Mouse (Mus musculus) E14TG2a.4 (cell line): Measurements from ENCODE around the gene Lbh.

Source experiments
- CTCF ChIP-seq: conservative IDR thresholded peaks from 2 replicates; pipeline ENCODE4 v1.5.1; 2014; ENCODE audit warnings: low read length
- NANOG ChIP-seq: IDR thresholded peaks from 2 replicates; pipeline ENCODE4 v1.6.1; 2014; ENCODE audit warnings: borderline replicate concordance, low read length, mixed read lengths
- POU5F1 ChIP-seq: IDR thresholded peaks from 2 replicates; pipeline ENCODE4 v1.6.1; 2014; ENCODE audit warnings: low read length, borderline replicate concordance

DNA sequence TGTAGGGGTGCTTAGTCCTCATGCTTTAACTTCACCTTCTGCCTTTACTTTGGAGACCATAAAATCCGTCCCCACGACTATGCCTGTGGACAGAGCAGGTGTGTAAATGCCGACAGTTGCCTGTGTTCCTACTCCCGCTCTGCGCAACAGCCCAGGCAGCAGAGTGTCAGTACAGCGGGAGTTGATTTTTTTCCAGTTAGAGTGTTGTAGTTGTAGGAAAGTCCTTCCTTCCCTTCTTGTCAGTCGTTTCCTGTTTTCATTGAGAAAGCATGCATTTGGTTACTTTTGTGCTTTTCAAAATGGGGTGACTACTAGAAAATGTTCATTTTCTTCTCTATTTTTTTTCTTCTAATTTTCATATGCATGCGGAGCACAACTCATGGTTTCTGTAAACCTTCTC, 8.9 kb downstream of the Lbh start:
- TF ChIP-seq CTCF (no peak), POU5F1 (no peak), NANOG (no peak)
